Mouse (Mus musculus) adrenal gland, adult 18-20 months (tissue): ENCODE data around the gene Gm2012. TPM values are rescaled to one million over a fixed set of nuclear protein-coding genes. Genes with fewer than 3 reads are reported as not detected.
"Not testable (repeated sequence)": the region's sequence is repeated elsewhere in the genome, so short reads cannot be mapped to it uniquely, and the experiment has no call there.

Source experiments
- DNase-seq, 2 experiments: peaks; one replicate each; pipeline ENCODE4 v3.0.0; 2021 to 2022; ENCODE audit warnings: low spot score in 2 of 2
- long read RNA-seq, 2 experiments: library from polyadenylated mRNA; stranded (forward); transcript quantifications; one replicate each; pipeline ENCODE4 v2.0.0; 2021
- microRNA-seq, 2 experiments: library from miRNA; unstranded; fragments of <30 nt; microRNA quantifications; one replicate each; pipeline ENCODE4 v1.2.0; 2021; ENCODE audit warnings: borderline number of aligned reads in 2 of 2
- total RNA-seq, 2 experiments: library from RNA; stranded (reverse); gene quantifications; 1 replicate in 1 of 2; 2 replicates in 1 of 2; pipeline ENCODE4 v1.2.3; 2021

The Gm2012 gene
- total RNA-seq: not detected
- long read RNA-seq, experiment 1: 0 reads
- long read RNA-seq, experiment 2: 0 reads

GRCm38 (mm10) chrX:26231255-26231654 is at the start of gene Gm2012:
Gene Gm2012, minus strand, starts transcription at chrX:26231355.
- not testable (repeated sequence) for DNase-seq

GRCm38 (mm10) chrX:26159146-26159545 is 72.0 kb downstream of the Gm2012 start:
- DNase-seq: not testable (repeated sequence)

Small RNA genes within 50 kb of the gene (microRNA-seq; reads per million reads assigned to microRNA genes)
- gene Gm26302: 0 reads per million in 2 experiments

Other genes with a start within 250 kb of the Gm2012 start
- not detected for gene Gm5168, start 180.3 kb downstream of the Gm2012 start, total RNA-seq
- not detected for gene Gm2030, start 78.7 kb upstream of the Gm2012 start, total RNA-seq